In the genomic region with DNA sequence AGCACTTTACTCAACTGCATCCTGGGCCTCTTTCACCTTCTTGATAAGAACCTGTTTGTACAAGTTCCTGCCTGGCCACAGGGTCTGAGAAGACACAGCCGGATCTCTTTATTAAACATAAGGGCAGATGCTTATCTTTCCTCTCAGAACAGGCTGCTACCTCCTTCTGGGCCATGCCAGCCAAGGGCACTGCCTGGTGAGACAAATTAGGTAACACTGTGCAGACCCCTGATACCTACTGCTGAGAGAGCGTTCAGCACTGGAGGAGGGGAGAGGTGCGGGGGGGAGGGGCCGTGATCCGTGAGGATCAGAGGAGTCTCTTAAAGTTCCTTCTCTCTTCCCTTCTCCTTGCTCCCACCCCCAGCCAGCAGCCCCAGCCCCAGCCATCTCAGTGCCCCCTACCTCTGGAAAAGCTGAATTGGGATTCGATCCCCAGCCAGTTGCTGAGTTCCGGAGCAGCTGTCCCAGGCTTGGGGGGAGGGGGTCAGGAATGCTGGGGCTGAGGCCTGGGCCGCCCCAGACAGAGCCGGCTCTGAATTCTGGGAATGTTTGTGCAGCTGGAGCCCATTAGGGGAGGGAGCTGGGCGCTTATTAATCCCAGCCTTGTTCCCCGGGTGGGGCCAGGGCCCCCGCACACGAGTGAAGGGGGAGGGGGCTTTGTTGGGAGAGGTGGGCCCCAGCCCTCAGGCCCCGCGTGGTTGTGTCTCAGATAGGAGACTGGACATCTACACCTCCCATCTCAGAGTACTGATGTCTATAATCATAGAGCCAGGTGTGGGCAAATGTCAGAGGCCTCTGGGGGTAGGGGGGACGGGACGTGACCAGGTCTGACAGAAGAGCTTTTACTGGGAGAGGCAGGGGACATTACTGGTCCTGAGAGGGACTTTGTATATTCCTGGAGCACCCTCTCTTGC, we compare ENCODE assay signal across 9 mouse cellular contexts. TPM values are rescaled to one million over a fixed set of nuclear protein-coding genes. Genes with fewer than 3 reads are reported as not detected.
DNase-seq lines count a peak whose midpoint lies in the region; ATAC-seq lines count a peak whose summit lies in the region.
"Had no signal": no experiment of that assay in that cellular context is flagged by ENCODE, and none has a peak within 500 bp of the region (broad histone marks: within the 10 kb centered on the region; RNA-seq: fewer than 3 reads in every experiment).

No protein-coding gene starts in this region.

- peak overlapping the region; percentile 65 for H3K4me2 ChIP-seq in heart, embryonic 12.5 days
- H3K4me2 ChIP-seq in kidney, embryonic 16.5 days (replicated peaks; ENCODE audit: low read depth, low read length): peak overlapping the region; percentile 41
- H3K4me2 ChIP-seq in midbrain, embryonic 13.5 days (replicated peaks): peak overlapping the region; percentile 16

- 7% methylated on average over 17 of the region's 17 CpGs for WGBS in heart, embryonic 12.5 days
- 9% methylated on average over 17 of the region's 17 CpGs for WGBS in kidney, embryonic 16.5 days
- 8% methylated on average over 17 of the region's 17 CpGs for WGBS in midbrain, embryonic 13.5 days

- peaks cover 13% of the 10 kb centered on the region for H3K36me3 ChIP-seq in heart, embryonic 12.5 days
- H3K36me3 ChIP-seq in kidney, embryonic 16.5 days (ENCODE audit: insufficient read depth, low read length): 0 out of 2 replicates have a peak, but pooled peaks cover 2% of the 10 kb centered on the region
- no peaks in the 10 kb centered on the region for H3K36me3 ChIP-seq in midbrain, embryonic 13.5 days

- H3K4me1 ChIP-seq in heart, embryonic 12.5 days (replicated peaks): peaks cover 34% of the 10 kb centered on the region
- peaks cover 28% of the 10 kb centered on the region for H3K4me1 ChIP-seq in kidney, embryonic 16.5 days (ENCODE audit: insufficient read depth, low read length)
- H3K4me1 ChIP-seq in midbrain, embryonic 13.5 days (replicated peaks): peaks cover 32% of the 10 kb centered on the region

- peak; percentile 80 for ATAC-seq in heart, embryonic 12.5 days (ENCODE audit: insufficient number of reproducible peaks, low FRiP score)
- ATAC-seq in kidney, embryonic 16.5 days (ENCODE audit: low FRiP score, low TSS enrichment): peak; percentile 90
- peak; percentile 75 for ATAC-seq in midbrain, embryonic 13.5 days

- peak overlapping the region; percentile 95 for H3K27ac ChIP-seq in heart, embryonic 12.5 days (ENCODE audit: poor library complexity, severe bottlenecking)
- peak overlapping the region; percentile 87 for H3K27ac ChIP-seq in kidney, embryonic 16.5 days (ENCODE audit: low read length)
- H3K27ac ChIP-seq in midbrain, embryonic 13.5 days: peak overlapping the region; percentile 76
- H3K27ac ChIP-seq: macrophage had no signal

- H3K4me3 ChIP-seq in heart, embryonic 12.5 days: peak overlapping the region; percentile 37
- peak overlapping the region; percentile 22 for H3K4me3 ChIP-seq in kidney, embryonic 16.5 days (ENCODE audit: low read length)
- H3K4me3 ChIP-seq in midbrain, embryonic 13.5 days (replicated peaks): no peak overlapping the region

- no peaks in the 10 kb centered on the region for H3K27me3 ChIP-seq in heart, embryonic 12.5 days (replicated peaks)
- H3K27me3 ChIP-seq in kidney, embryonic 16.5 days (ENCODE audit: insufficient read depth, low read length): no peaks in the 10 kb centered on the region
- H3K27me3 ChIP-seq in midbrain, embryonic 13.5 days: no peaks in the 10 kb centered on the region

- peaks cover 4% of the 10 kb centered on the region for H3K9me3 ChIP-seq in heart, embryonic 12.5 days (replicated peaks)
- peaks cover 4% of the 10 kb centered on the region; the same call in 1 of the 2 replicates for H3K9me3 ChIP-seq in kidney, embryonic 16.5 days (ENCODE audit: low read length)
- H3K9me3 ChIP-seq in midbrain, embryonic 13.5 days: no peaks in the 10 kb centered on the region; the same call in 1 of the 2 replicates

- H3K9ac ChIP-seq in heart, embryonic 12.5 days: peak overlapping the region; percentile 65
- peak overlapping the region; percentile 34 for H3K9ac ChIP-seq in kidney, embryonic 16.5 days (replicated peaks; ENCODE audit: low read length)
- H3K9ac ChIP-seq in midbrain, embryonic 13.5 days (replicated peaks): 0 out of 2 replicates have a peak overlapping the region, but pooled peaks have one; percentile 10

- peak; percentile 73 for DNase-seq in 416B (ENCODE audit: low read depth)
- DNase-seq in brain, adult 2 months (ENCODE audit: low read depth, low spot score): peak; percentile 10
- DNase-seq in thymus, postnatal 10 days (ENCODE audit: low spot score in 2 of 2): no peak
- DNase-seq in adrenal gland, adult 8-10 months: no peak
- DNase-seq in thymus, adult 18-20 months: no peak

RNA-seq across cellular contexts. Expression of a gene that starts 19.9 kb away (rescaled TPM):
- polyA plus RNA-seq in heart, embryonic 12.5 days (2016; fragmentation: Nextera tagmentation; extraction: Ambion mirVana): 32.0 and 33.8 TPM in 2 replicates
- 27.2 and 27.5 TPM in 2 replicates for polyA plus RNA-seq in kidney, embryonic 16.5 days (2015; fragmentation: Nextera tagmentation; extraction: Ambion mirVana)
- polyA plus RNA-seq in midbrain, embryonic 13.5 days (2015; fragmentation: Nextera tagmentation; extraction: Ambion mirVana): 10.8 and 13.2 TPM in 2 replicates
- total RNA-seq in adrenal gland, adult 8-10 months (2022): 1 to 10 TPM; 4.8 to 6.9 (median 5.7) TPM
- polyA plus RNA-seq: macrophage had no signal

RNA-seq across cellular contexts. Expression of a gene that starts 39.4 kb away (rescaled TPM):
- polyA plus RNA-seq in heart, embryonic 12.5 days (2016; fragmentation: Nextera tagmentation; extraction: Ambion mirVana): 1.6 and 2.0 TPM in 2 replicates
- polyA plus RNA-seq in kidney, embryonic 16.5 days (2015; fragmentation: Nextera tagmentation; extraction: Ambion mirVana): 0.28 and 0.34 TPM in 2 replicates
- polyA plus RNA-seq in midbrain, embryonic 13.5 days (2015; fragmentation: Nextera tagmentation; extraction: Ambion mirVana): 0.04 and 0.05 TPM in 2 replicates
- not detected for total RNA-seq in adrenal gland, adult 8-10 months (2022)
- polyA plus RNA-seq: macrophage had no signal

RNA-seq across cellular contexts. Expression of a gene that starts 44.9 kb away (rescaled TPM):
- polyA plus RNA-seq in heart, embryonic 12.5 days (2016; fragmentation: Nextera tagmentation; extraction: Ambion mirVana): 10.9 and 11.6 TPM in 2 replicates
- polyA plus RNA-seq in kidney, embryonic 16.5 days (2015; fragmentation: Nextera tagmentation; extraction: Ambion mirVana): 7.9 and 10.8 TPM in 2 replicates
- polyA plus RNA-seq in midbrain, embryonic 13.5 days (2015; fragmentation: Nextera tagmentation; extraction: Ambion mirVana): 4.2 and 5.3 TPM in 2 replicates
- under 1 TPM in 1 of 4 experiments, not detected in 3; 0.75 TPM for total RNA-seq in adrenal gland, adult 8-10 months (2022)
- polyA plus RNA-seq: macrophage had no signal

Comparison
In these comparisons a context has a peak if more than half of its experiments do, and no peak if none do; other contexts are left out.
1. DNase-seq: peak in 416B (single experiment) and brain, adult 2 months (single experiment); none in thymus, postnatal 10 days (0 of 2), adrenal gland, adult 8-10 months (single experiment) and thymus, adult 18-20 months (0 of 2).
2. H3K9ac ChIP-seq: peak in every context shown above with its lines; median percentile 65 in heart, embryonic 12.5 days; 34 in kidney, embryonic 16.5 days; 10 in midbrain, embryonic 13.5 days.
3. Peak in every context shown above with its lines, with median percentiles within 50 percentile points of each other: ATAC-seq, H3K27ac ChIP-seq and H3K4me2 ChIP-seq.